Mouse (Mus musculus) right cerebral cortex, postnatal 4 days (tissue): ENCODE data around the gene Ctsw.

Experiments
- DNase-seq: peaks from one replicate; pipeline ENCODE4 v3.0.0-alpha.2; 2022

Ctsw gene

GRCm38 (mm10) chr19:5429806-5430205 is 38.5 kb downstream of the Ctsw start:
- DNase-seq = no peak

GRCm38 (mm10) chr19:5429219-5429618 is 39.1 kb downstream of the Ctsw start:
- DNase-seq = no peak

GRCm38 (mm10) chr19:5428083-5428482 is 40.2 kb downstream of the Ctsw start:
- DNase-seq = no peak

- no peak for DNase-seq
These were observed 41.5 kb downstream of the Ctsw start for GRCm38 (mm10) chr19:5426640-5427290.

GRCm38 (mm10) chr19:5425906-5426565 is 42.3 kb downstream of the Ctsw start:
- no peak for DNase-seq

GRCm38 (mm10) chr19:5424782-5425741 is 43.2 kb downstream of the Ctsw start, which contains the start of the genes Drap1 and AI837181:
Gene Drap1 (minus strand): TSS chr19:5424979.
Gene AI837181 (plus strand): TSS chr19:5425144.
- DNase-seq = peak; percentile 97

- DNase-seq = peak; percentile 73
These were observed 44.1 kb downstream of the Ctsw start for GRCm38 (mm10) chr19:5424092-5424781.

- DNase-seq = no peak
These were observed 44.7 kb downstream of the Ctsw start for GRCm38 (mm10) chr19:5423561-5423960.

- no peak for DNase-seq
These were observed 45.3 kb downstream of the Ctsw start for GRCm38 (mm10) chr19:5422895-5423443.

GRCm38 (mm10) chr19:5422267-5422666 is 46.0 kb downstream of the Ctsw start:
- no peak for DNase-seq

- no peak for DNase-seq
These were observed 46.5 kb downstream of the Ctsw start for GRCm38 (mm10) chr19:5421784-5422183.

GRCm38 (mm10) chr19:5420579-5420978 is 47.7 kb downstream of the Ctsw start:
- DNase-seq = no peak

GRCm38 (mm10) chr19:5419630-5420029 is 48.7 kb downstream of the Ctsw start:
- DNase-seq = no peak

- DNase-seq = no peak
These were observed 49.4 kb downstream of the Ctsw start for GRCm38 (mm10) chr19:5418750-5419466.
